Mouse (Mus musculus) gastrocnemius, postnatal 36 days (tissue): ENCODE data around the gene Gsto2. TPM values are rescaled to one million over a fixed set of nuclear protein-coding genes. Genes with fewer than 3 reads are reported as not detected.

ENCODE experiments used
- DNase-seq, 2 experiments: peaks; one replicate each; pipeline ENCODE4 v3.0.0; 2022
- intact Hi-C: fragments of 180-260 bp; cut with DNase I; formaldehyde crosslinking; loops from one replicate; pipeline ENCODE4 v1.15.1; 2025
- microRNA-seq, 2 experiments: library from miRNA; unstranded; fragments of <30 nt; microRNA quantifications; one replicate each; pipeline ENCODE4 v1.2.0; 2021
- total RNA-seq, 2 experiments: library from RNA; stranded (reverse); gene quantifications; 2 replicates each; pipeline ENCODE4 v1.2.3; 2021

The Gsto2 gene
- total RNA-seq, 2 experiments from 2014 or later: 0.22 to 0.66 TPM

DNA sequence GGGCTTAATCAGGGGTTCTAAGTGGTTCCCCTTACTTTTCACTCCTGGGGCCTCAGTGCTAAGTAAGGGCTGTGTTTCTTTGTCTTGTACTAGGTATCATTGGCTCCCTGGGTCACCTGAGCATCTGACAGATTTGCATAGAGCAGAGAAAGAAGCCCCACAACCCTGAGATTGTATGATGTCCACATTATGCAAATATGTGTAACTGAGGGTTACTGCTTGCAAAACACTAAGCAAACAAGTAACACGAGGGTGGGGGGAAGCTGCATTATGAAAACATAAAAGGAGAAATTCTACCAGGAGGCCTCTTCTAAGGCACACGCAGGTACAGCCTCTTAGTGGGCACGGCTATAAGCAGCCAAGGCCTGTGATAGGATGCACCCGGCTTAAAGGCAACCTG, 49.9 kb downstream of the Gsto2 start:
- intact Hi-C loops: no loop called here
- no peak for DNase-seq

DNA sequence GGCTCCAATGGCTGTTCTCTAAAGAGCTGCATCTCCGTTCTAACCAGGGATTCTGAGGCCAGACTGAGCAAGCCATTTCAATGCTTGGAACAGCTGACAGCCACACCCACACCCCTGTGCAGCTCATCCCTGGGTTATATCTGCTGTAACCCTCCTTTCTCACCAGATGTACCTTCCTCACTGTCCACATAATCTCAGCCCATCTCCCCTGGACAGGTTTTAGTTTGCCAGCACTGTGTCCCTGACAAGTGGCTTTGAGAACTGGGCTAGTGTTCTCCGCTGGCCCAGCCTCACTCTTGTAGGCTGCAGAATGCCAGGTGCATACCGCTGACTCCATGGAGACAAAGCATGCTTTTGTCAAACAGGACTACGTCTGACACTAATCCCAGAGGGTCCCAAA, 52.1 kb downstream of the Gsto2 start:
- intact Hi-C loops: no loop called here
- no peak for DNase-seq

DNA sequence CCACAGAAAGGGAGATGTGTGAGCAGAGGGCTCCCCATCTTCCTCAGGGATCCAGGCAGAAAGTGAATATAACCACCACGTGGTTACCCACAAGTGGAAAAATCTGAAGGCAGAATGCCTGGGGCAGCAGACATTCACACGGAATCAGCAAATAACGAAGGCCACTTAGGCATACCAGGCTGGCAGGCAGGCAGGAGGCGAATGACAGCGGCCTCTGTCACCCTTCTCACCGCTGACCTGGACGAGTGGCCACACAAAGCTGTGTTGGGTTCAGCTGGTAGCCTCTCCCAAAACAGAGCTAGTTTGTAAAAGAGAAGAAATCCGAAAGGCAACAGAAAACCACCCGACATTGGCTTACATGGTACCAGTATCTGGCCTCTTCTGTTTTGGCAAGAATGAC, 52.7 kb downstream of the Gsto2 start:
- no peak for DNase-seq

DNA sequence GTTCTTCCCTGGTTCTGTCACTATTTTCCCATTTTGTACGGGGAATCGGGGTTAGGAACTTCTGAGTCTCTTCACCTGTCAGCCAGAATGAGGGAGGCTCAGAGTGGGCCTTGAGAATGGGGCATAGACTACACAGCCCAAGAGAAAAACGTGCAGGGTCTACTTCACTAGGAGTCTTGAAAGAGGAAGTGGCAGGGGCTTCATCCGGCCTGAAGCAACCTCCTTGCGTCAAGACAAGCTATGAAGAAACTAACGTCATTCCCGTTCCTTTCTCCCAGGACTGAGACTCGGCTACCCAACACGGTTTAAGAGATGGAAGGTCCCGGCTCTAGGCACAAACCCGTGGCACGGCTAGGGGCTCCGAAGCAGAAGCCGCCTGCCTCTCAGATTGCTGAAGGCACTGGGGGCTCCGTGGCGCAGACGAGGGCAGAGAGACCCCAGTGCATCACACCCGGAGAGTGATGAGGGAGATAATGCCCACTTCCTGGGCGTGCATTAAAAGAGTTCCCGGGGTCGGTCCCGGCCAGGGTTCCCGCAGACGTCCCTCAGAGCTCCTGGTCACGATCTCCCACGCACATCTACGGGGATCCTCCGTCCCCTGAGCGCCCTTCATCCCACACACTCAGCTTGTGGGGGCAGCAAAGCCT, 53.2 kb downstream of the Gsto2 start:
- intact Hi-C loops: no loop called here
- no peak for DNase-seq

More for the DNA sequence above, 52.7 kb downstream of the Gsto2 start:
- intact Hi-C loops: no loop called here

GRCm38 (mm10) chr19:47919126-47919965, 54.0 kb downstream of the Gsto2 start, which contains the start of the genes Cfap43 and Itprip:
Cfap43 (minus strand) TSS chr19:47919287.
Itprip (minus strand) TSS chr19:47919299.
- DNase-seq: peak; percentile 61 to 73
- intact Hi-C loops: no loop called here

GRCm38 (mm10) chr19:47919966-47920375, 54.6 kb downstream of the Gsto2 start:
- no peak for DNase-seq
- intact Hi-C loops: no loop called here

DNA sequence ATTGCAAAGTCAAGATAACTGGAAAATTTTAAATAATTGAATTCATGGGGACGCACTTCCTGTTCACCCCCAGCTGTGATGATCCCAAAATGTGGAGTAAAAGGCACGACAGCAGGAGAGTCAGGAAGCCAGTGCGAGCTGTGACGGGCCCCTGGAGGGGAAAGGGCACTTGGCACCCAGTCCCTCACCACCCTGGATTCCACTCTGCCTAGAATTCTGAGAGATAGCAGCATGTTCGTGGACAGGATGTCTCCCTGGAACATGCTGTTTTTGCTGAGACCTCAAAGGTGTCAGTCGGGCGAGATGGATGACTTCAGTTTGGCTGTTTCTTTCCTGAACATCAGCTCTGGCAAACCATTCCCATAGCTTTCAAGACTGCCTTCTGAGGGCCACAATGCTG, 60.5 kb downstream of the Gsto2 start:
- intact Hi-C loops: no loop called here
- DNase-seq: no peak

DNA sequence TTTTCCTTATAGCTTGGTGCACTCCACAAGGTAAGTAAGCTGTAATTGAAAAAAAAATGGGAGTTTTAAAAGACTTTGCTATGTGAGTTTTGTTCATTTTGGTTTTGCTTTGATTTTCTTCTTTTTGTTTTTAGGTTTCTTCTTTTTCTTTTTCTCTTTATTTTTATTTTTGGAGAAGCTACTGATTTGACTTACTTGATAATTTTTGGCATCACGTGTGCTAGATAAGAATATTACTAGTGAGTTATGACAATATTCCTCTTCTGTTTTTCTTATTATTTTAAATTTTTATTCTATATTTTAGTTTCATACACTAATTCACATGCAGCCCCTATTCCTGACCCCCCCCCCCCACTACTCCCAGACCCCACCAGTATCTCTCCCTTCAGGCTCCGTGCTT, 61.7 kb downstream of the Gsto2 start:
- intact Hi-C loops: no loop called here
- no peak for DNase-seq

GRCm38 (mm10) chr19:47929043-47929442, 63.7 kb downstream of the Gsto2 start:
- intact Hi-C loops: no loop called here
- DNase-seq: no peak

DNA sequence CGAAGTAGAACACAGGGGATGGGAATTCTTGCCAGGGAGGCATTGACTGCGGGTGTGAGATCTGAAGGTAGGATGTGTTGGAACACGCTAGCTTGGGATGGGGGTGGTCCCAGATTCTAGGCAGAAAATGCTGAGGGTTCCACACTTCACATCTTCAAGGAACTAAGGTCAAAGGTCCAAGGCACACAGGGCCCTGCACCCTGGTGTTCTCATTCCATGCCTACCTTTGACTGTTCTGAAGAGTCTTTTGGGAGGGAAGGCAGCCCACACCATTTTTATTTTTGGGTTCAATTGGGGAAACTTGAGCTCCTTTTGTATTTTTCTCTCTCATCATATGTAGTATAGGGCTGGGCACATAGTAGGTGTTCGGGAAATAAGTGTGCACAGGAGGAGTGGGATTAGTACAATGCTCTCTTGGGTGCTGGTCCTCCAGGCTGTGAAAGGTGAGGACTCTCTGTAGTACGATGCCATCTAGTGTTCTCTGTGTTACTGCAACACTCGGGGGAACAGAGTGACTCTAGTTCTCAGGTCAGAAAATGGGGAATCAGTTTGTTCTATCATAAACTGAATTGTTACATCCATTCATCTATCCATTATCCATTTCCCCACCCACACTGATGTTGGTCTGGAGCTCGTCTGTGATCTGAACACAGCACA, 66.8 kb downstream of the Gsto2 start:
- no peak for DNase-seq
- intact Hi-C loops: loop anchor here (1.0 to 10.0 kb wide), 2 partner anchors 50 to 267 kb away; no protein-coding TSS in a partner anchor

- intact Hi-C loops: loop anchor here (10.0 kb wide), 1 partner anchor 269 kb away; no protein-coding TSS in a partner anchor
- DNase-seq: no peak
Observed at GRCm38 (mm10) chr19:47934146-47934545, 68.8 kb downstream of the Gsto2 start.

DNA sequence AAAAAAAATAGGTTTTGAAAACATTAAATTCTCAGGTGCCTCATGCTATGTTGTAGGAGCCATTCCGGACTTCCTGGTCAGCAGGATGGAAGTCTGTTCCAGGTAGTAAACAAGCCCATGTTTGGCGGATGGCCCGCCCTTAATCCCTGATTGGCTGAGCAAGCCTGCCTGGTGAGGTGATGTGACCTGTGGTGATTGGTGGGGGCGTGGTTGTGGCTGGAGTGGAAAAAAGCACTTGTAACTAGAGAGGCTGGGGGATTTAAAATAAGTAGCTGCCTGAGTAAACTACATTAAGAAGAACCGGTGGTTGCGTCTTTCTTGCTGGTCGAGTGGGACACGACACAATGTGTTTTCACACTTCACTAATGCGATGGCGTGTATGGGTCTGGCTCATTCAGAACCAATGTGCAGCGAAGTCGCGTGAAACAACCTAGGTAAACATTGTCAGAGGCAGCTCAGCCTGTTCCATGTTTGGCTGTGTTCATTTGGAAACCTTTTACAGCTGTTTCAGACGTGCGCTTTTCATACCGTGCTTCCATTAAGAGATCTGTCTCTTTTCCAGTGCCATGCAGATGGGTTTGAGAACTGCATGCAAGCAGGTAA, 69.4 kb downstream of the Gsto2 start:
- intact Hi-C loops: loop anchor here (10.0 kb wide), 1 partner anchor 270 kb away; no protein-coding TSS in a partner anchor
- no peak for DNase-seq

DNA sequence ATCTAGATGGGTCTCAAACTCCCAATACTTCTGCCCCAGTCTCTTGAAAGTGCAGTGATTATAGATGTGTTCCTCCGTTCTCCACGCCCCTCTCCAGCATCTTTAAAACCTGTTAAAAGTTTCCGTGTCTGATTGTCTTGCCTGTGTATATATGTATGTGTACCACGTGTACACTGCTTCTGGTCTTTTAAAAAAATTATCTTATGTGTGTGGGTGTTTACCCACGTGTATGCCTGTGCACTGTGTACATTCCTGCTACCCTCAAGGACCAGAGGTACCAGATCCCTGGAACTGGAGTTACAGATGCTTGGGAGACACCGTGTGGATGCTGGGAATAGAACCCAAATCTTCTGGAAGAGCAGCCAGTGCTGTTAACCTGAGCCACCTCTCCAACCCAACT, 70.2 kb downstream of the Gsto2 start:
- intact Hi-C loops: loop anchor here (10.0 kb wide), 1 partner anchor 271 kb away; no protein-coding TSS in a partner anchor
- no peak for DNase-seq

Small RNAs within 50 kb of the gene (microRNA-seq; reads per million reads assigned to microRNA genes)
- 0 reads per million in 2 experiments for gene Gm22240

Other genes with a start within 250 kb of the Gsto2 start
- under 1 TPM; 0.05 to 0.10 TPM for gene Col17a1, start 173.4 kb upstream of the Gsto2 start, total RNA-seq
- gene Sfr1, start 133.9 kb upstream of the Gsto2 start, total RNA-seq: 10 to 100 TPM; 71.2 to 79.0 TPM
- gene Gsto1, start 10.6 kb upstream of the Gsto2 start, total RNA-seq: 10 to 100 TPM; 40.8 to 59.1 TPM
- not detected for gene Cfap43, start 53.8 kb downstream of the Gsto2 start, total RNA-seq
- under 1 TPM; 0.74 to 0.76 TPM for gene Itprip, start 53.8 kb downstream of the Gsto2 start, total RNA-seq
- gene Cfap58, start 72.1 kb downstream of the Gsto2 start, total RNA-seq: not detected